Mouse (Mus musculus) kidney, adult 2 months (tissue): Measurements from ENCODE around the gene Abcf1.

Experiments
- CTCF ChIP-seq: fragments of 200-500 bp; conservative IDR thresholded peaks from 2 replicates; pipeline ENCODE4 v1.5.1; 2011; ENCODE audit warnings: low read depth, mild to moderate bottlenecking, control low read depth, low read length, moderate library complexity, mixed read lengths; ENCODE audit not compliant: insufficient read depth, insufficient read length
- POLR2A ChIP-seq: fragments of 200-500 bp; IDR thresholded peaks from one replicate; pipeline ENCODE4 v1.6.1; 2011; ENCODE audit warnings: low read depth, low read length, control low read depth

DNA sequence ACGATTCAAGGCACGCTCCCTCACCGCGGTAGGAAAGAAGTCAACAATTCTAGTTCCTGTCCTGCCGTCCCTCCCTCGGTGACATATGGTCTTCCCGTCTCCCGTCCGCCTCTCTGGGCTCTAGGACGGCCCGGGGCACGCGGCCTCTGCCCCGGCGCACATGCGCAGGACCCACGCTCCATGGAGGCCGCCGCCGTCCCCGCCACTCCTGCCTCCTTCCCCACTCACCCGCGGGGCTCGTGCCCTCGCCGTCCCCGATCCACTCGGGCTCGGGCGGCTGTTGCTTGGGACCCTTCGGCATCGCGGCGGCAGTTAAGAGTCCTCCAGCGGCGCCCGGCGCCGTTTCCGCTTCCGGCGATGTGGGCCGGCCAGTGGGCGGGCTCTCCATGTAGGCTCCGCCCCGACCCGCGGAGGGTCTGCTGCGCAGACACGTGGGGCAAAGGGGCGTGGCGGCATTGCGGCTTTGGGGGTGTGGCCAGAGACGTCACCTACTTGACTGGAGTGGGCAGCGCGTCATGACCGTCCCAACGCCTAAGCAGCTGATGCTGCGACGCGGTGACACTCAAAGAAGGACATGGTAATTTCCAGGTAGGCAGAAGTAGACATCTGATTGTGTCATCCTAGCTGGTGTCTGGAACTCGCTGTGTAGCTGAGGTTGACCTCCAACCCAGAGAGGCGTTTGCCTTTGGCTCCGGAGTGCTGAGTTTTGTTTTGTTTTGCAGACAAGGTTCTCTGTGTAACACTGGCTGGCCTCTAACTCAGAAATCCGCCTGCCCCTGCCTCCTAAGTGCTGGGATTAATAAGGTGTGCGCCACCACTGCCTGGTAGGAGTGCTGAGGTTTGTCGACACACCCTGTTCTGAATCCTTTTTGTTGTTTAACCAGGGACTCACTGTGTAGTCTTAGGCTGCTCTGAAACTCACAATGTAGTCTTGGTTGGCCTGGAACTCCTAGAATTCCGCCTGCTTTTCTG, at the start of gene Abcf1:
- TF ChIP-seq CTCF (no peak), POLR2A (peak; percentile 20)
